Mouse (Mus musculus) midbrain, embryonic 14.5 days (tissue): ENCODE results near the gene Gm45808. TPM values are rescaled to one million over a fixed set of nuclear protein-coding genes. Genes with fewer than 3 reads are reported as not detected.
"Not testable (repeated sequence)": the region's sequence is repeated elsewhere in the genome, so short reads cannot be mapped to it uniquely, and the experiment has no call there.

Source experiments
- ATAC-seq: fragments of 200-750 bp; cut with Nextera tagmentation; 2 replicates; pipeline ENCODE4 v1.8.0; 2017; ENCODE audit warnings: moderate number of reproducible peaks, moderate library complexity; ENCODE audit not compliant: low FRiP score, low TSS enrichment
- DNase-seq: peaks from one replicate; pipeline ENCODE4 v3.0.0-alpha.2; 2015
- H3K27ac ChIP-seq: fragments of 300-500 bp; sonication (generic); replicated peaks from 2 replicates; pipeline ENCODE4 v1.5.1; 2014; ENCODE audit warnings: mild to moderate bottlenecking, low read depth, low read length, moderate library complexity
- H3K27me3 ChIP-seq: fragments of 300-500 bp; sonication (generic); 2 replicates; pipeline ENCODE4 v1.6.1; 2014; ENCODE audit warnings: low read length, control low read depth, mixed read lengths; ENCODE audit not compliant: control insufficient read depth, insufficient read depth
- H3K36me3 ChIP-seq: fragments of 300-500 bp; sonication (generic); 2 replicates; pipeline ENCODE4 v1.6.1; 2014; ENCODE audit warnings: low read length, control low read depth; ENCODE audit not compliant: control insufficient read depth, insufficient read depth
- H3K4me1 ChIP-seq: fragments of 300-500 bp; sonication (generic); 2 replicates; pipeline ENCODE4 v1.6.1; 2014; ENCODE audit warnings: mild to moderate bottlenecking, antibody characterized with exemption, low read length, control low read depth; ENCODE audit not compliant: control insufficient read depth, insufficient read depth
- H3K4me2 ChIP-seq: fragments of 300-500 bp; sonication (generic); 2 replicates; pipeline ENCODE4 v1.6.1; 2014; ENCODE audit warnings: mild to moderate bottlenecking, low read length, moderate library complexity
- H3K4me3 ChIP-seq: fragments of 300-500 bp; sonication (generic); replicated peaks from 2 replicates; pipeline ENCODE4 v1.5.1; 2014; ENCODE audit warnings: low read depth, low read length
- H3K9ac ChIP-seq: fragments of 300-500 bp; sonication (generic); replicated peaks from 2 replicates; pipeline ENCODE4 v1.6.1; 2014; ENCODE audit warnings: mild to moderate bottlenecking, low read length, moderate library complexity
- H3K9me3 ChIP-seq: fragments of 300-500 bp; sonication (generic); 2 replicates; pipeline ENCODE4 v1.6.1; 2016; ENCODE audit warnings: low read length, control low read depth, mixed read lengths; ENCODE audit not compliant: control insufficient read depth
- WGBS: fragments of 180-500 bp; shearing (Covaris S2); extraction: QIAGEN DNeasy Blood & Tissue Kit; methylation state at CpG from one replicate; pipeline ENCODE4 v1.1.7; 2014; 5-methylcytosine and 5-hydroxymethylcytosine counted together
- polyA plus RNA-seq: library from polyadenylated mRNA; unstranded; fragments of >200 nt; fragmentation: Nextera tagmentation; extraction: Ambion mirVana; gene quantifications from 2 replicates; pipeline ENCODE4 v1.2.1, GENCODE M21; 2014

Gm45808 gene
- polyA plus RNA-seq, 1 experiment from 2014 or later = not detected

- DNase-seq (no peak), ATAC-seq (no peak)
- H3K27me3 ChIP-seq = no peaks in the 10 kb centered on the region
- no peak overlapping the region for H3K4me2 ChIP-seq
- no peak overlapping the region for H3K9ac ChIP-seq
- no peak overlapping the region for H3K27ac ChIP-seq
- peaks cover 12% of the 10 kb centered on the region for H3K4me1 ChIP-seq
- no peaks in the 10 kb centered on the region for H3K36me3 ChIP-seq
- H3K4me3 ChIP-seq = no peak overlapping the region
- WGBS = 90% methylated on average over 13 of the region's 13 CpGs
- no peaks in the 10 kb centered on the region for H3K9me3 ChIP-seq
These were observed 37.1 kb upstream of the Gm45808 start for GRCm38 (mm10) chr7:45523678-45524170.

- no peak overlapping the region for H3K9ac ChIP-seq
- no peak overlapping the region for H3K4me2 ChIP-seq
- peaks cover 12% of the 10 kb centered on the region for H3K4me1 ChIP-seq
- H3K27me3 ChIP-seq = no peaks in the 10 kb centered on the region
- 77% methylated on average over 18 of the region's 18 CpGs for WGBS
- H3K27ac ChIP-seq = no peak overlapping the region
- no peaks in the 10 kb centered on the region for H3K36me3 ChIP-seq
- no peaks in the 10 kb centered on the region for H3K9me3 ChIP-seq
- ATAC-seq = no peak
- no peak overlapping the region for H3K4me3 ChIP-seq
- no peak for DNase-seq
These were observed 36.5 kb upstream of the Gm45808 start for GRCm38 (mm10) chr7:45522957-45523676.

- DNase-seq (no peak), ATAC-seq (no peak)
- no peak overlapping the region for H3K27ac ChIP-seq
- H3K4me2 ChIP-seq = peak overlapping the region; percentile 58
- no peak overlapping the region for H3K9ac ChIP-seq
- H3K36me3 ChIP-seq = no peaks in the 10 kb centered on the region
- no peaks in the 10 kb centered on the region for H3K27me3 ChIP-seq
- WGBS = 55% methylated on average over 16 of the region's 16 CpGs
- H3K4me3 ChIP-seq = peak overlapping the region; percentile 42
- H3K9me3 ChIP-seq = no peaks in the 10 kb centered on the region
- H3K4me1 ChIP-seq = peaks cover 12% of the 10 kb centered on the region
These were observed 35.7 kb upstream of the Gm45808 start for GRCm38 (mm10) chr7:45522194-45522752.

- no peaks in the 10 kb centered on the region for H3K9me3 ChIP-seq
- H3K27ac ChIP-seq = peak overlapping the region; percentile 83
- H3K36me3 ChIP-seq = no peaks in the 10 kb centered on the region
- peaks cover 12% of the 10 kb centered on the region for H3K4me1 ChIP-seq
- H3K27me3 ChIP-seq = no peaks in the 10 kb centered on the region
- peak overlapping the region; percentile 51; the same call in 1 of the 2 replicates for H3K9ac ChIP-seq
- DNase-seq (peak; percentile 97), ATAC-seq (peak; percentile 75)
- peak overlapping the region; percentile 58 for H3K4me2 ChIP-seq
- under 1% methylated on average over 28 of the region's 28 CpGs for WGBS
- peak overlapping the region; percentile 42 for H3K4me3 ChIP-seq
These were observed 35.1 kb upstream of the Gm45808 start for GRCm38 (mm10) chr7:45521728-45522184.

GRCm38 (mm10) chr7:45520605-45521004, 34.0 kb upstream of the Gm45808 start:
- Histone ChIP-seq H3K4me1 (peaks cover 11% of the 10 kb centered on the region), H3K27ac (no peak overlapping the region), H3K4me2 (no peak overlapping the region), H3K9me3 (no peaks in the 10 kb centered on the region), H3K36me3 (no peaks in the 10 kb centered on the region), H3K27me3 (no peaks in the 10 kb centered on the region), H3K9ac (no peak overlapping the region), H3K4me3 (no peak overlapping the region)
- no peak for DNase-seq
- 94% methylated on average over 7 of the region's 7 CpGs for WGBS
- ATAC-seq = no peak

- Histone ChIP-seq H3K9ac (no peak overlapping the region), H3K4me3 (no peak overlapping the region), H3K27ac (no peak overlapping the region), H3K9me3 (no peaks in the 10 kb centered on the region), H3K4me2 (no peak overlapping the region), H3K4me1 (peaks cover 3% of the 10 kb centered on the region; the same call in 1 of the 2 replicates), H3K36me3 (no peaks in the 10 kb centered on the region), H3K27me3 (no peaks in the 10 kb centered on the region)
- DNase-seq = peak; percentile 30
- 82% methylated on average over 8 of the region's 8 CpGs for WGBS
- no peak for ATAC-seq
These were observed 32.9 kb upstream of the Gm45808 start for GRCm38 (mm10) chr7:45519345-45520120.

- Histone ChIP-seq H3K27ac (no peak overlapping the region), H3K9ac (no peak overlapping the region), H3K27me3 (no peaks in the 10 kb centered on the region), H3K4me1 (peaks cover 3% of the 10 kb centered on the region; the same call in 1 of the 2 replicates), H3K36me3 (no peaks in the 10 kb centered on the region), H3K4me3 (no peak overlapping the region), H3K9me3 (no peaks in the 10 kb centered on the region), H3K4me2 (no peak overlapping the region)
- no peak for ATAC-seq
- no peak for DNase-seq
- 91% methylated on average over 16 of the region's 16 CpGs for WGBS
These were observed 32.0 kb upstream of the Gm45808 start for GRCm38 (mm10) chr7:45518618-45519017.

GRCm38 (mm10) chr7:45516846-45517245, 30.2 kb upstream of the Gm45808 start:
- not testable (repeated sequence) for H3K27me3 ChIP-seq, H3K9me3 ChIP-seq, H3K4me1 ChIP-seq, DNase-seq, H3K4me3 ChIP-seq, H3K27ac ChIP-seq, H3K36me3 ChIP-seq, H3K9ac ChIP-seq, ATAC-seq, H3K4me2 ChIP-seq
- 72% methylated on average over 5 of the region's 5 CpGs for WGBS
